Mouse (Mus musculus) small intestine, adult 2 months (tissue): ENCODE data around the gene Cox19. TPM values are rescaled to one million over a fixed set of nuclear protein-coding genes. Genes with fewer than 3 reads are reported as not detected.

Source experiments
- H3K27ac ChIP-seq: fragments of 200-500 bp; 2 replicates; pipeline ENCODE4 v1.5.1; 2012; ENCODE audit warnings: low read depth, low read length, control low read depth, inconsistent platforms; ENCODE audit not compliant: insufficient read depth
- H3K27me3 ChIP-seq: fragments of 200-500 bp; 2 replicates; pipeline ENCODE4 v1.6.1; 2012; ENCODE audit warnings: mild to moderate bottlenecking, moderate library complexity, low read length, inconsistent platforms; ENCODE audit not compliant: control insufficient read depth, insufficient read depth
- H3K36me3 ChIP-seq: fragments of 200-500 bp; 2 replicates; pipeline ENCODE4 v1.6.1; 2012; ENCODE audit warnings: mild to moderate bottlenecking, low read length, control low read depth, inconsistent platforms; ENCODE audit not compliant: control insufficient read depth, insufficient read depth
- H3K4me1 ChIP-seq: fragments of 200-500 bp; 2 replicates; pipeline ENCODE4 v1.6.1; 2012; ENCODE audit warnings: low read length, inconsistent platforms, mixed read lengths; ENCODE audit not compliant: control insufficient read depth, insufficient read depth, insufficient read length
- H3K4me3 ChIP-seq: fragments of 200-500 bp; 2 replicates; pipeline ENCODE4 v1.5.1; 2012; ENCODE audit warnings: low read depth, mild to moderate bottlenecking, control low read depth, inconsistent platforms, low read length, moderate library complexity
- CTCF ChIP-seq: fragments of 200-500 bp; IDR thresholded peaks from 2 replicates; pipeline ENCODE4 v1.5.1; 2012; ENCODE audit warnings: low read depth, mild to moderate bottlenecking, control low read depth, inconsistent platforms, low read length, moderate library complexity, mixed read lengths; ENCODE audit not compliant: insufficient replicate concordance, insufficient read length; ENCODE audit errors: extremely low read depth
- POLR2A ChIP-seq: fragments of 200-500 bp; IDR thresholded peaks from 2 replicates; pipeline ENCODE4 v1.6.1; 2012; ENCODE audit warnings: low read depth, mild to moderate bottlenecking, control low read depth, inconsistent platforms, low read length, moderate library complexity
- WGBS: fragments of 180-500 bp; shearing (Covaris S2); methylation state at CpG from one replicate; pipeline ENCODE4 v1.1.7; 2018; 5-methylcytosine and 5-hydroxymethylcytosine counted together
- polyA plus RNA-seq: library from polyadenylated mRNA; depleted of rRNA; stranded (reverse); fragments of >200 nt; gene quantifications from 2 replicates; pipeline ENCODE4 v1.2.3, GENCODE M21; 2012; rRNA removed

The Cox19 gene
- polyA plus RNA-seq, 1 experiment, result 104 TPM

DNA sequence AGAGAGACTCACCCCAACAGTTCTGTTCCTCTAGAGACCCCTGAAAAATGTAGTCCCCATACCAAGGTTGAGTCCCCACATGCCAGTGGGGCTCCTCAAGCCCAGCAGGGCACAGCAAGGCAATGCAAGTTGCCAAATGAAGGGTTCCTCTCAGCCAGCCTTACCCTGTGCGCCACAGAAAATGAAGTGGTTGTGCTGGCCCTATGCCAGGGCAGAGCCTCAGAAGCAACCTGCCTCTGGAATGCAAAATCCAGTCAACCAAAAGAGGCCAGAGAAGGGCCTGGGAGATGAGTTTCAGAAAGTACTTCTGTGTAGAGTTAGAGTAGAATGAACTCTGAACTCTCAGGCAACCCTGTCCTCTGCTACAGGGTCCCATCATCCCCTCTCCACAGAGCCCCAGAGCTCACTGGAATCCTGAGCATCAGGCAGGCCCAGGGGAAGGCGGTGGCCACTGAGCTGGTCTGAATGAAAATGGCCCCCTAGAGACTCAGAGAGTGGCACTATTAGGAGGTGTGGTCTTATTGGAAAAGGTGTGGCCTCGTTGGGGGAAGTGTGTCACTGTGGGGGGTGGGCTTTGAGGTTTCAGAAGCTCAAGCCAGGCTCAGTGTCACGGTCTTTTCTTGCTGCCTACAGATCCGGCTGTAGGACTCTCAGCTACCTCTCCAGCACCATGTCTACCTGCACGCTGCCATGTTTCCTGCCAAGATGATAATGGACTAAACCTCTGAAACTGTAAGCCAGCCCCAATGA is 59.2 kb downstream of the Cox19 start:
- H3K4me3 ChIP-seq, result no peak overlapping the region
- H3K27me3 ChIP-seq, result no peaks in the 10 kb centered on the region
- peaks cover under 1% of the 10 kb centered on the region; the same call in 1 of the 2 replicates for H3K4me1 ChIP-seq
- TF ChIP-seq POLR2A (no peak), CTCF (no peak)
- peaks cover 41% of the 10 kb centered on the region for H3K36me3 ChIP-seq
- 80% methylated on average over 6 of the region's 6 CpGs for WGBS
- no peak overlapping the region for H3K27ac ChIP-seq

GRCm38 (mm10) chr5:139290467-139291259 is 60.6 kb downstream of the Cox19 start:
- Histone ChIP-seq H3K36me3 (peaks cover 35% of the 10 kb centered on the region), H3K27me3 (no peaks in the 10 kb centered on the region), H3K4me3 (no peak overlapping the region), H3K4me1 (peaks cover 14% of the 10 kb centered on the region), H3K27ac (peak overlapping the region; percentile 35; the same call in 1 of the 2 replicates)
- 80% methylated on average over 12 of the region's 12 CpGs for WGBS
- TF ChIP-seq POLR2A, result no peak
- TF ChIP-seq CTCF, result no peak

DNA sequence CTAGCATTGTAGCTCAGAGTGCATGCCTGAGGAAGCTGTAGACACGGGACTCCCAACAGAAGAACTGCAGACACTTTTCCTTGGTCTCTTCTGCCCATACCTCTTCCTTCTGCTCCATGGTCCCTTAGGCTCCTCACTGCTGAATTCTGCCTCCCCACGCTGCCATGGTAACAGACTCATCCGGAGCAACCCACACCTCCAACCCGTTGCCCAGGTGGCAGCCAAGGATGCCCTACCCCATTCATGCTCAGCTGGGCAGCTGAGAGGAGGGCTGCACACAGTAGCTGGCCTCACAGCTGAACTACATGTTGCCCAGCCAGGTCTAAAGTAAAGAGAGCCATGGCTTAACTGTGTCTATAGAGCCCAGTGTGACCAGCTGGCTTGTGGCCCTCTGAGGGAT is 62.6 kb downstream of the Cox19 start:
- WGBS, result 85% methylated on average over 4 of the region's 4 CpGs
- Histone ChIP-seq H3K27me3 (no peaks in the 10 kb centered on the region), H3K27ac (no peak overlapping the region), H3K36me3 (peaks cover 28% of the 10 kb centered on the region), H3K4me1 (peaks cover 34% of the 10 kb centered on the region), H3K4me3 (no peak overlapping the region)
- TF ChIP-seq CTCF, result no peak
- TF ChIP-seq POLR2A, result no peak

- no peak overlapping the region for H3K27ac ChIP-seq
- peaks cover 23% of the 10 kb centered on the region for H3K36me3 ChIP-seq
- 96% methylated on average over 4 of the region's 4 CpGs for WGBS
- no peak for TF ChIP-seq POLR2A
- TF ChIP-seq CTCF, result no peak
- H3K27me3 ChIP-seq, result no peaks in the 10 kb centered on the region
- H3K4me1 ChIP-seq, result peaks cover 38% of the 10 kb centered on the region
- no peak overlapping the region for H3K4me3 ChIP-seq
These were observed 63.4 kb downstream of the Cox19 start for GRCm38 (mm10) chr5:139287787-139288186.

DNA sequence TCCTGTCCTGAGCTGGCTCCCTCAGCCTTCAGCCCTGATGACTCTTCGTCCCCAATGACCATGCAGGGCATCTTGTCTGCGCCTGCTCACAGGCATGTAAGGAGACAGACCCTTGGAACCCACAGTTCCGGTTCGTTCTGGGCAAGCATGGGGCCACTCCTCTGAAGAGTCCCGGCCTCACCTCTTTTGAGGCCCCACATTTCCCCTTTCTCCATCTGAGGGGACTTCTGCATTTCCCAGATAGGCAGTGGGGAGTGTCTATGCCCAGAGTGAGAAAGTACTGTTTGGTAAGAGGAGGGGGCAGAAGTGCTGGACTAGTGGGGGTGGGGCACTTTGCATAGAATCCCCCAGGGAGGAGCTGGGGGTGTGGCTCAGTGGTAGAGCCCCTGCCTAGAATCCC is 64.1 kb downstream of the Cox19 start:
- TF ChIP-seq CTCF, result no peak
- TF ChIP-seq POLR2A, result no peak
- H3K27ac ChIP-seq, result peak overlapping the region; percentile 90
- 70% methylated on average over 5 of the region's 5 CpGs for WGBS

More for the DNA sequence above, 64.1 kb downstream of the Cox19 start:
- no peak overlapping the region for H3K4me3 ChIP-seq
- peaks cover 18% of the 10 kb centered on the region for H3K36me3 ChIP-seq
- peaks cover 41% of the 10 kb centered on the region for H3K4me1 ChIP-seq
- H3K27me3 ChIP-seq, result no peaks in the 10 kb centered on the region

Other genes with a start within 250 kb of the Cox19 start
- 2.2 and 3.8 TPM in 2 replicates for gene Prkar1b, start 201.4 kb downstream of the Cox19 start, polyA plus RNA-seq
- gene Dnaaf5, start 201.2 kb downstream of the Cox19 start, polyA plus RNA-seq, result 12.0 and 16.4 TPM in 2 replicates
- 15.4 and 27.5 TPM in 2 replicates for gene Sun1, start 150.8 kb downstream of the Cox19 start, polyA plus RNA-seq
- 82.6 and 240 TPM in 2 replicates for gene Get4, start 99.1 kb downstream of the Cox19 start, polyA plus RNA-seq
- 57.8 and 234 TPM in 2 replicates for gene Adap1, start 25.8 kb downstream of the Cox19 start, polyA plus RNA-seq
- 0.32 and 2.0 TPM in 2 replicates for gene Cyp2w1, start 1.2 kb upstream of the Cox19 start, polyA plus RNA-seq
- 4.0 and 6.8 TPM in 2 replicates for gene Gpr146, start 26.3 kb upstream of the Cox19 start, polyA plus RNA-seq
- 3.0 and 3.5 TPM in 2 replicates for gene C130050O18Rik, start 53.9 kb upstream of the Cox19 start, polyA plus RNA-seq
- gene Gper1, start 71.7 kb upstream of the Cox19 start, polyA plus RNA-seq, result 1.8 and 2.1 TPM in 2 replicates
- 6.1 and 6.2 TPM in 2 replicates for gene 3110082I17Rik, start 109.1 kb upstream of the Cox19 start, polyA plus RNA-seq
- gene Zfand2a, start 133.1 kb upstream of the Cox19 start, polyA plus RNA-seq, result 9.6 and 22.6 TPM in 2 replicates
- gene Uncx, start 192.1 kb upstream of the Cox19 start, polyA plus RNA-seq, result not detected in 2 replicates